Mouse (Mus musculus) heart, embryonic 11.5 days (tissue): Measurements from ENCODE around the gene Map3k7cl. TPM values are rescaled to one million over a fixed set of nuclear protein-coding genes. Genes with fewer than 3 reads are reported as not detected.

Experiments used
- ATAC-seq: fragments of 200-750 bp; cut with Nextera tagmentation; replicated peaks from 2 replicates; pipeline ENCODE4 v1.8.0; 2017; ENCODE audit warnings: moderate library complexity; ENCODE audit not compliant: insufficient number of reproducible peaks, low FRiP score, low TSS enrichment
- H3K27ac ChIP-seq: fragments of 300-500 bp; sonication (generic); 2 replicates; pipeline ENCODE4 v1.5.1; 2014; ENCODE audit warnings: mild to moderate bottlenecking, low read depth, low read length
- H3K27me3 ChIP-seq: fragments of 300-500 bp; sonication (generic); 2 replicates; pipeline ENCODE4 v1.6.1; 2014; ENCODE audit warnings: mild to moderate bottlenecking, low read length, mixed read lengths; ENCODE audit not compliant: control insufficient read depth, insufficient read depth
- H3K36me3 ChIP-seq: fragments of 300-500 bp; sonication (generic); 2 replicates; pipeline ENCODE4 v1.6.1; 2014; ENCODE audit warnings: mild to moderate bottlenecking, low read length, moderate library complexity, mixed read lengths; ENCODE audit not compliant: control insufficient read depth, insufficient read depth
- H3K4me1 ChIP-seq: fragments of 300-500 bp; sonication (generic); 2 replicates; pipeline ENCODE4 v1.6.1; 2014; ENCODE audit warnings: low read length; ENCODE audit not compliant: control insufficient read depth, insufficient read depth
- H3K4me2 ChIP-seq: fragments of 300-500 bp; sonication (generic); 2 replicates; pipeline ENCODE4 v1.6.1; 2014; ENCODE audit warnings: mild to moderate bottlenecking, moderate library complexity
- H3K4me3 ChIP-seq: fragments of 300-500 bp; sonication (generic); 2 replicates; pipeline ENCODE4 v1.5.1; 2014; ENCODE audit warnings: low read depth, low read length
- H3K9ac ChIP-seq: fragments of 300-500 bp; sonication (generic); 2 replicates; pipeline ENCODE4 v1.6.1; 2014; ENCODE audit warnings: mild to moderate bottlenecking, low read depth, low read length, moderate library complexity
- H3K9me3 ChIP-seq: fragments of 300-500 bp; sonication (generic); replicated peaks from 2 replicates; pipeline ENCODE4 v1.6.1; 2016; ENCODE audit warnings: low read length; ENCODE audit not compliant: control insufficient read depth
- WGBS: fragments of 180-500 bp; shearing (Covaris S2); extraction: QIAGEN DNeasy Blood & Tissue Kit; methylation state at CpG from one replicate; pipeline ENCODE4 v1.1.7; 2014; ENCODE audit not compliant: insufficient replicate concordance; 5-methylcytosine and 5-hydroxymethylcytosine counted together
- polyA plus RNA-seq: library from polyadenylated mRNA; unstranded; fragments of >200 nt; fragmentation: Nextera tagmentation; extraction: Ambion mirVana; gene quantifications from 2 replicates; pipeline ENCODE4 v1.2.1, GENCODE M21; 2014

The Map3k7cl gene
- polyA plus RNA-seq, 1 experiment from 2014 or later: not detected

DNA sequence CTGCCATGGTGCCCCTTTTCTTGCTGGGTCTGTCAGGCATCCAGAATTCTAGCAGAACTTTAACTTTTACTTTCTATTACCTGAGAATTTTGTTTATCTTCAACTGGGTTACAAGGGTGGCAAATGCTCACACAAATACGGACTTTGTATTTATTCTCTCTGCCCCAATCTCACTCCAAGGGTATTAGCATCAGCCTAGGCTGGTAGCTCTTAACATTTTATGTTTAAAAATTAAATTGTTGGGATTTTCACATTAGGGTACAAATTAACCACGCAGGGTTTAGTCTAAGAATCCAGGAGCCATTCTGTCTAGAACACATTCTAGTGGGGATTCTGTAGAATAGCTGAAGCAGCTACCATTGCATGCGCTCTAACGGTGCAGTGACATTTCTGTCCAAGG lies 8.4 kb downstream of the Map3k7cl start:
- Histone ChIP-seq H3K9ac (no peak overlapping the region), H3K27me3 (no peaks in the 10 kb centered on the region), H3K4me2 (no peak overlapping the region), H3K9me3 (no peaks in the 10 kb centered on the region), H3K36me3 (no peaks in the 10 kb centered on the region), H3K4me3 (no peak overlapping the region), H3K4me1 (no peaks in the 10 kb centered on the region), H3K27ac (no peak overlapping the region)
- 80% methylated on average over 4 of the region's 4 CpGs for WGBS
- no peak for ATAC-seq

DNA sequence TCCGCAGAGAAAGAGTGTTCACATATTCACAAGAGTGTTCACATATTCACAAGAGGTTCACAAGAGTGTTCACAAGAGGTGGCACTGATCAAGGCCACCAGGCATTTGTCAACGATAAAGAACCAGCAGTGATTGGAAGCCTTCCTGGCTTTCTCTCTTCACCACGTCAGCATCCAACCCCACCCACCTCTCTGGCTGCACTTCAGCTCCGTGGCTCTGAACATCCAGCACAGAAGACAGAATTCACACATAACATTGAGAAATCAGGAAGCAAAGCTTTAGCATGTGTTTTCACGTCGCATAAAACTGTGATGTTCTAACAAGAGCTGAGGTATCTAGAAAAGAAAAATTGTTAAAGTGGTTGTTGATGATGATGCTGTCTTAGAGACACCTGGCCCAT lies 10.4 kb downstream of the Map3k7cl start:
- H3K27ac ChIP-seq: no peak overlapping the region
- ATAC-seq: no peak
- no peak overlapping the region for H3K4me2 ChIP-seq
- no peak overlapping the region for H3K9ac ChIP-seq
- no peaks in the 10 kb centered on the region for H3K9me3 ChIP-seq
- no peaks in the 10 kb centered on the region for H3K27me3 ChIP-seq
- H3K4me1 ChIP-seq: 0 out of 2 replicates have a peak, but pooled peaks cover 2% of the 10 kb centered on the region
- no peak overlapping the region for H3K4me3 ChIP-seq
- H3K36me3 ChIP-seq: no peaks in the 10 kb centered on the region
- 66% methylated on average over 6 of the region's 6 CpGs for WGBS

GRCm38 (mm10) chr16:87564564-87564963 lies 11.4 kb downstream of the Map3k7cl start:
- 69% methylated on average over 3 of the region's 3 CpGs for WGBS
- H3K4me2 ChIP-seq: no peak overlapping the region
- H3K27ac ChIP-seq: no peak overlapping the region
- ATAC-seq: no peak
- H3K4me3 ChIP-seq: no peak overlapping the region
- no peaks in the 10 kb centered on the region for H3K27me3 ChIP-seq
- H3K9ac ChIP-seq: no peak overlapping the region
- 0 out of 2 replicates have a peak, but pooled peaks cover 2% of the 10 kb centered on the region for H3K4me1 ChIP-seq
- H3K9me3 ChIP-seq: no peaks in the 10 kb centered on the region
- H3K36me3 ChIP-seq: no peaks in the 10 kb centered on the region

- Histone ChIP-seq H3K36me3 (no peaks in the 10 kb centered on the region), H3K4me2 (no peak overlapping the region), H3K9ac (no peak overlapping the region), H3K4me3 (no peak overlapping the region), H3K27ac (no peak overlapping the region), H3K9me3 (no peaks in the 10 kb centered on the region), H3K4me1 (0 out of 2 replicates have a peak, but pooled peaks cover 2% of the 10 kb centered on the region), H3K27me3 (no peaks in the 10 kb centered on the region)
- ATAC-seq: no peak
- WGBS: 84% methylated on average over 13 of the region's 13 CpGs
Measured at GRCm38 (mm10) chr16:87567572-87567971, 14.4 kb downstream of the Map3k7cl start.

DNA sequence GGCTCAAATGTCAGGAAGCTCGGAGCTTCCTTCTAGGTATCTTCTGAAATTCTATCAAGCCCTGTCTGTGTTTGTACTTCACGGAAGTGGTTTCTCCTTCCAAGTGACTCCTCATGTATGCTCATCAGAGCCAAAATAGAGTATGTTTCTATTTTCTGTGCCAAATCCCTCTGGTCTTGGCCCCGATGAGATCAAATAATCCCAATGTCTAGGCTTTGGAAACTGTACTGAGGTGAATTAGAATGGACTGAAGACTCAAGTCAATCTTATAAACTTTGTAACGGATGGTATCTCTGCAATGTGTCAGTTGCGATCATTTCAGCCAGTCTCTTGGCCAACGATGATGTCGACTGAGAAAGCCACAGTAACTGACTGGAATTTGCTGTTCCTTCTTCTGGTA lies 15.1 kb downstream of the Map3k7cl start:
- Histone ChIP-seq H3K9ac (no peak overlapping the region), H3K27ac (no peak overlapping the region), H3K4me2 (no peak overlapping the region), H3K9me3 (no peaks in the 10 kb centered on the region), H3K4me1 (0 out of 2 replicates have a peak, but pooled peaks cover 2% of the 10 kb centered on the region), H3K4me3 (no peak overlapping the region), H3K27me3 (no peaks in the 10 kb centered on the region), H3K36me3 (no peaks in the 10 kb centered on the region)
- no peak for ATAC-seq
- WGBS: 83% methylated on average over 7 of the region's 7 CpGs

- H3K27me3 ChIP-seq: no peaks in the 10 kb centered on the region
- H3K4me3 ChIP-seq: no peak overlapping the region
- H3K9ac ChIP-seq: no peak overlapping the region
- no peak overlapping the region for H3K4me2 ChIP-seq
- H3K36me3 ChIP-seq: no peaks in the 10 kb centered on the region
- ATAC-seq: no peak
- no peaks in the 10 kb centered on the region for H3K9me3 ChIP-seq
- 86% methylated on average over 7 of the region's 7 CpGs for WGBS
- H3K4me1 ChIP-seq: 0 out of 2 replicates have a peak, but pooled peaks cover 2% of the 10 kb centered on the region
- no peak overlapping the region for H3K27ac ChIP-seq
Measured at GRCm38 (mm10) chr16:87569576-87570105, 16.5 kb downstream of the Map3k7cl start.

DNA sequence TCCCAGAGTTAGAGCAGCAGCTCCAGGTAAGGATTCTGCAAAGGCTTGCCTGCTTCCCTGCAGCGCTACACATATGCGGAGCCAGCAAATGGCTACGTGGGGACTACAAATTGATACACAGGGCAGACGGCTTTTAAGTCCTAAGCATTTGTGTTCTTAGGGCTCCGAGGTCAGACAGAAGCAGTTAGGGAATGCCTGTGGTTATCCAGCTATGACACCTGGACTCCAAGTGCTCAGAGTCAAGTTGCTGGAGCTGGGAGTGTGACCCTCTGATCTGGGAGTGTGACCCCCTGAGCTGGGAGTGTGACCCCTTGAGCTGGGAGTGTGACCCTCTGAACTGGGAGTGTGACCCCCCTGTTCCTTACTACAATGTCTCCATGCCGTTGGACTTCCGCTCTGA lies 17.2 kb downstream of the Map3k7cl start:
- no peak for ATAC-seq
- no peak overlapping the region for H3K4me2 ChIP-seq
- H3K36me3 ChIP-seq: no peaks in the 10 kb centered on the region
- no peak overlapping the region for H3K9ac ChIP-seq
- WGBS: 70% methylated on average over 7 of the region's 7 CpGs
- no peak overlapping the region for H3K4me3 ChIP-seq
- H3K4me1 ChIP-seq: 0 out of 2 replicates have a peak, but pooled peaks cover 2% of the 10 kb centered on the region
- H3K27me3 ChIP-seq: no peaks in the 10 kb centered on the region
- H3K27ac ChIP-seq: no peak overlapping the region
- no peaks in the 10 kb centered on the region for H3K9me3 ChIP-seq

DNA sequence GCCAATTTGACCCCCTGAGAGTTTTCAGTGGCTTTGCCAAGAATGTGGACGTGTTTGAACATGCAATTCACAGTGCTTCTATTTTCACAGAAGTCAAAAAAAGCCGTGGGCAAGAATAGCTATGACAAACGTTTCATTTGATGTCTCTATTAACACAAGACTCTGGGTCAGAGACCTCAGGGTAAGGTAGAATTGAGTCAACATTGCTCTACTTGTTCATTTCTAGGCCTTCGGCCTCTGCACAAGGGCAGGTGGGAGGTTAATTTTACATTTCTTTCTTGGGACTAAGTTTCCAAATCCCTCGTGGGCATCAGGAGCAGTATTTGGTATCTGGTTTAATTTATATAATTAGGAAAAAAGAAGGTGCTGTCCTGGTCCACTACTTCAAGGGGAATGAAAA lies 20.3 kb downstream of the Map3k7cl start:
- H3K4me1 ChIP-seq: no peaks in the 10 kb centered on the region
- no peak for ATAC-seq
- 72% methylated on average over 5 of the region's 5 CpGs for WGBS

DNA sequence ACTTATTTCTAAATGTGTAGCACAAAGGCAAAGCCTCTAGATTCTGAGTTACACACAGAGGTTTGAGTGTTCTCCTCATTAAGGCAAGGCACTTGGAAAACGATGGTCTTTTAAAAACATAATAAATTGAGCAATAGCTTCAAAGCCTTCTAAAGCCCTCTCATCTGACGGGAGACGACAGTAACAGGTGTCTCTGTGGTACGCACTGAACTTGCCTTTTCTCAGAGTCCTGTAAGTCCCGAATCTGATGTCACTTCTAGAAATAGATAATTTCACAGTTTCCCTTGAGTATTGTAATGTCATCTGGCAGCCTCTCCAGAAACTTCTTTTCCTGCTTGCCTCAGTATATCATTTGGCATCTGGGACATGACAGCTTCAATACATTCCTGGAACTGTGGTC lies 21.0 kb downstream of the Map3k7cl start:
- no peaks in the 10 kb centered on the region for H3K4me1 ChIP-seq
- H3K4me3 ChIP-seq: no peak overlapping the region
- no peak overlapping the region for H3K4me2 ChIP-seq
- H3K36me3 ChIP-seq: no peaks in the 10 kb centered on the region
- H3K9ac ChIP-seq: no peak overlapping the region
- H3K27me3 ChIP-seq: no peaks in the 10 kb centered on the region
- ATAC-seq: no peak
- WGBS: 82% methylated on average over 5 of the region's 5 CpGs
- no peaks in the 10 kb centered on the region for H3K9me3 ChIP-seq
- no peak overlapping the region for H3K27ac ChIP-seq

More for the DNA sequence above, 20.3 kb downstream of the Map3k7cl start:
- H3K36me3 ChIP-seq: no peaks in the 10 kb centered on the region
- H3K4me2 ChIP-seq: no peak overlapping the region
- no peaks in the 10 kb centered on the region for H3K9me3 ChIP-seq
- no peak overlapping the region for H3K27ac ChIP-seq
- H3K27me3 ChIP-seq: no peaks in the 10 kb centered on the region
- H3K4me3 ChIP-seq: no peak overlapping the region
- no peak overlapping the region for H3K9ac ChIP-seq
